Mouse (Mus musculus) CH12.LX (cell line): ENCODE measurements at regions not wholly inside any gene's neighbourhood (a gene's known extent, or its start where the extent isn't known, plus 50 kb on each side); places are given as distances from the start of the nearest gene placed in this dataset.

Experiments used
- DNase-seq: peaks from one replicate; pipeline ENCODE4 v3.0.0-alpha.2; 2013; ENCODE audit errors: extremely low read depth
- H3K27ac ChIP-seq: 2 replicates; pipeline ENCODE4 v1.5.1; 2012; ENCODE audit warnings: low read depth, mild to moderate bottlenecking, control low read depth, moderate library complexity; ENCODE audit not compliant: insufficient read depth
- H3K27me3 ChIP-seq: replicated peaks from 2 replicates; pipeline ENCODE3; 2012; ENCODE audit warnings: inconsistent platforms
- H3K36me3 ChIP-seq, 2 experiments: replicated peaks in 1 of 2; 2 replicates each; pipeline versions ENCODE3 to v1.6.1; 2012; ENCODE audit warnings: inconsistent platforms in 1 of 2, low read length in 1 of 2, mild to moderate bottlenecking in 1 of 2, mixed read lengths in 1 of 2, moderate library complexity in 1 of 2; ENCODE audit not compliant: control insufficient read depth in 1 of 2, insufficient read depth in 1 of 2
- H3K4me1 ChIP-seq, 2 experiments: 2 replicates each; pipeline ENCODE4 v1.6.1; 2012; ENCODE audit warnings: inconsistent platforms in 1 of 2, moderate library complexity in 1 of 2; ENCODE audit not compliant: insufficient read depth in 2 of 2, control insufficient read depth in 1 of 2
- H3K4me2 ChIP-seq: 2 replicates; pipeline ENCODE4 v1.6.1; 2012; ENCODE audit warnings: low read depth, mild to moderate bottlenecking, control low read depth; ENCODE audit not compliant: poor library complexity, insufficient read depth, severe bottlenecking
- H3K4me3 ChIP-seq, 3 experiments: fragments of 150-350 bp in 1 of 3; sonication (generic) in 1 of 3; replicated peaks in 1 of 3; 2 replicates each; pipeline versions ENCODE3 to v1.5.1; 2011 to 2012; ENCODE audit warnings: low read depth in 2 of 3, low read length in 2 of 3, mild to moderate bottlenecking in 2 of 3, moderate library complexity in 2 of 3, control low read depth in 1 of 3, improper control_type of control experiment in 1 of 3, inconsistent platforms in 1 of 3, mixed read lengths in 1 of 3; ENCODE audit not compliant: poor library complexity in 1 of 3
- H3K79me2 ChIP-seq: replicated peaks from 2 replicates; pipeline ENCODE4 v1.6.1; 2012; ENCODE audit warnings: mild to moderate bottlenecking, moderate library complexity; ENCODE audit not compliant: control insufficient read depth, poor library complexity, insufficient read depth, severe bottlenecking; ENCODE audit errors: extremely low read depth
- H3K9ac ChIP-seq: 2 replicates; pipeline ENCODE4 v1.6.1; 2012; ENCODE audit warnings: low read depth, mild to moderate bottlenecking, control low read depth, moderate library complexity; ENCODE audit not compliant: insufficient read depth
- H3K9me3 ChIP-seq: replicated peaks from 2 replicates; pipeline ENCODE3; 2012; ENCODE audit warnings: low read length, inconsistent platforms, mixed read lengths
- CTCF ChIP-seq, 2 experiments: IDR thresholded peaks in 1 of 2; conservative IDR thresholded peaks in 1 of 2; 2 replicates each; pipeline ENCODE4 v1.5.1; 2011 to 2012; ENCODE audit warnings: low read depth in 2 of 2, low read length in 2 of 2, improper control_type of control experiment in 1 of 2, inconsistent platforms in 1 of 2, mild to moderate bottlenecking in 1 of 2, moderate library complexity in 1 of 2
- EP300 ChIP-seq: IDR thresholded peaks from 2 replicates; pipeline ENCODE4 v1.6.1; 2011; ENCODE audit warnings: low read length, improper control_type of control experiment
- HCFC1 ChIP-seq: IDR thresholded peaks from 2 replicates; pipeline ENCODE4 v1.6.1; 2012; ENCODE audit warnings: low read depth, mild to moderate bottlenecking, inconsistent platforms, low read length, improper control_type of control experiment
- MAFK ChIP-seq: IDR thresholded peaks from 2 replicates; pipeline ENCODE4 v1.6.1; 2011; ENCODE audit warnings: low read length, improper control_type of control experiment; ENCODE audit not compliant: insufficient replicate concordance
- MAX ChIP-seq: IDR thresholded peaks from 2 replicates; pipeline ENCODE4 v1.6.1; 2011; ENCODE audit warnings: low read length, improper control_type of control experiment
- MXI1 ChIP-seq: IDR thresholded peaks from 2 replicates; pipeline ENCODE4 v1.6.1; 2011; ENCODE audit warnings: mild to moderate bottlenecking, low read depth, low read length, improper control_type of control experiment
- RAD21 ChIP-seq: IDR thresholded peaks from 2 replicates; pipeline ENCODE4 v1.6.1; 2011; ENCODE audit warnings: low read depth, mild to moderate bottlenecking, low read length, improper control_type of control experiment, moderate library complexity
- SMC3 ChIP-seq: IDR thresholded peaks from 2 replicates; pipeline ENCODE4 v1.6.1; 2011; ENCODE audit warnings: low read depth, low read length, improper control_type of control experiment
- dilution Hi-C: fragments of 300-500 bp; cut with MboI; formaldehyde crosslinking; loops from 2 replicates; pipeline ENCODE4 v1.14.3; 2020; ENCODE audit warnings: low sequenced_read_pairs; ENCODE audit not compliant: extremely low pct_unique_long_range_greater_than_20kb, extremely low pct_ligation_motif_present
- in situ Hi-C: fragments of 300-500 bp; cut with MboI; formaldehyde crosslinking; loops from 3 replicates; pipeline ENCODE4 v1.14.3; 2019; ENCODE audit warnings: low sequenced_read_pairs, low pct_ligation_motif_present, low pct_unique_long_range_greater_than_20kb, mixed read lengths

DNA sequence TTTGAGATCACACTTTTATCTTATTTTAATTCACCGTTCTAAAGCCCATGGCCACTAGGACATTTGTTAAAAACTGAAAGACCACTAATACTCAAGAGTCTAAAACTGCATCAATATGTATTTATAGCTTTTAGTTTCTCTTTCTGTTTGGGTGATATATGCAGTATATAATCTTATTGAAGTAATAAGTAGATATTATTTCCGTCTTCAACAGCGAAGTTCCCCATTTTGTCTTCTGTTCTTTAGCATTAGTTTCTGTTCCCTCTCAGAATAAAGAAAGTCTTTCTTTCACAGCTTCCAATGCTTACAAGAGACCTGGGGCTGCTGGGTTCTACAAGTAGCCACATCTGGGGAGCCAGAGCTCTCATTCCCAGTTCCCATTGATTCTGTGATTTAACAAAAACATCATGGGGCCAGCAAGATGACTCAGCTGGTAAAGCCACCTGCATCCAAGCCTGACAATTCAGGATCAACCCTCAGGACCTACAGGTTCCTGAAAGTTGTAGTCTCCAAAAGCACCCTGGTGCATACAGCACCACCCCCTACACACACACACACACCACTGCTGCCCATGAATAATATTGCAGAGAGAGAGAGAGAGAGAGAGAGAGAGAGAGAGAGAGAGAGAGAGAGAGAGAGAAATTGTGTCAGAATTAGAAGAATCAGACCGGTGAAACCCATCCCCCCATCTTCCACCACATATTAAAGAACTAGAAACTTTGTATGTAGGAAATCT lies 93.0 kb downstream of the Cog6 start:
- 0 out of 2 replicates have a peak, but pooled peaks have one; percentile 15 for TF ChIP-seq EP300
- TF ChIP-seq MAX: no peak
- no peaks in the 10 kb centered on the region for H3K79me2 ChIP-seq
- H3K4me1 ChIP-seq: peaks cover 3 to 16% of the 10 kb centered on the region in 2 experiments; a peak in 3 of 4 replicates
- peaks cover 4% of the 10 kb centered on the region for H3K9me3 ChIP-seq
- H3K4me2 ChIP-seq: peak overlapping the region; percentile 56
- no peaks in the 10 kb centered on the region for H3K36me3 ChIP-seq
- H3K4me3 ChIP-seq: no peak overlapping the region
- no peak overlapping the region for H3K27ac ChIP-seq
- no peaks in the 10 kb centered on the region for H3K27me3 ChIP-seq
- dilution Hi-C loops: no loop called here
- no peak overlapping the region for H3K9ac ChIP-seq
- in situ Hi-C loops: no loop called here
- DNase-seq: peak; percentile 6

DNA sequence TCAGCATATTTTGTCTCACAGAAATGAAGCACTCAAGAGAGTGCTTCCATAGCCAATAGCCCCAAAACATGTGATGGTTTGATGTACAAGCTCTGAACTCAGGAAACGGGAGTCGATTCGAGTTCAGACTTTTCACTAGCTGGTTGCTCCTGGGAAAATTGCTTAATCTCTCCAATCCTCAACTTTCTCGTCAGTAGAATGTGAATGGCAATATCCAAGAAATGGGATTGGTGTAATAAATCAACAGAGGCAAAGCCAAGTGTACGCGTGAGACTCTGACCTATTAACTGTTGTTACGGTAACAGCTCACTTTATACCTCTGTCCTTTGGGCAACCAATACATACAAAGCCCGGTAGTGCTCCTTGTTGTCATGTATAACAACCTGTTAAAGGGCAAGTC lies 94.6 kb downstream of the Cog6 start:
- in situ Hi-C loops: no loop called here
- H3K9me3 ChIP-seq: peaks cover 8% of the 10 kb centered on the region
- H3K4me3 ChIP-seq: no peak overlapping the region
- dilution Hi-C loops: no loop called here
- H3K79me2 ChIP-seq: no peaks in the 10 kb centered on the region
- no peak for DNase-seq
- H3K4me2 ChIP-seq: no peak overlapping the region
- no peaks in the 10 kb centered on the region for H3K27me3 ChIP-seq
- peaks cover 3 to 16% of the 10 kb centered on the region in 2 experiments; a peak in 3 of 4 replicates for H3K4me1 ChIP-seq
- H3K27ac ChIP-seq: no peak overlapping the region
- no peaks in the 10 kb centered on the region for H3K36me3 ChIP-seq
- H3K9ac ChIP-seq: no peak overlapping the region
- TF ChIP-seq MXI1 (no peak), MAFK (0 out of 2 replicates have a peak, but pooled peaks have one; percentile 34)
- TF ChIP-seq, all 38 proteins: peak for 1

DNA sequence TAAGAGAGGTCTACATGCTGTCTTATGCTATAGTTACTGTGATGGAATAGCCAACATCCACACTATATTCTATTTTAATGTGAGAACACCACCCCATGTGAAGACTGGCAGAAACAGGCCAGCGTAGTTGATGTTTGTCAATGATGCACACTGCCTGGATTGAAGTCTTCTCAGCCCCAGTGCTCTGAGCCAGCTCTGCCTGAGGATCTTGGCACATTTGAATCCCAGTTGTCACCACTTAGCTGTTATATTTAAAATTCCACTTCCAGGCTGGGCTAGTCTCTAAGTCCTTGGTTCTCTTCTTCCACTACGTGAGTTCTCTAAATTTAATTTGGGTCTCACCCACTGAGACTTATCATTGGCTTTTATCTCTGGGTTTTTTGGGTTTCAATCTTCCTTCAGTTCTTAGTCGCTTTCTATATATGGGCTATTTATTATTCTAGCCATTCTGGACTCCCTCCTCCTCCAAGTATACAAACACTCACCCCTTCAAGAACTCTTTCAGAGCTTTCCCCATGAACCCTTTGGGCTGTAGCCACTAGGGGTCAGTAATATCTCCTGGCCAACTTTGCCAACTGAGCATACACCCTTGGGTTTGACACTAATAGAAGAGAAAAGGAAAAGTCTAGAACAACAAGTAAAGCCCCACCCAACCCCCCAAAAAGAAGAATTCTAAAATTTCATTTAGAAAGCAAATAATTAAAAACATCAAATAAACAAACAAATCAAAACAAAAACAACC lies 110.0 kb downstream of the Cog6 start:
- TF ChIP-seq SMC3 (peak; percentile 61), MAX (no peak), HCFC1 (no peak), CTCF (conservative IDR thresholded peaks at IDR 0.05 in 1 of 2, IDR thresholded peaks at IDR 0.05 in 1 of 2; ENCODE audit: low read depth in 2 of 2, low read length in 2 of 2) (peak in 1 of 2 experiments; percentile 74; a peak in 3 of 4 replicates), RAD21 (peak; percentile 52)
- H3K9me3 ChIP-seq: peaks cover 6% of the 10 kb centered on the region
- no peaks in the 10 kb centered on the region for H3K36me3 ChIP-seq
- no peak overlapping the region for H3K27ac ChIP-seq
- peak; percentile 21 for DNase-seq
- no peak overlapping the region for H3K4me3 ChIP-seq
- H3K27me3 ChIP-seq: no peaks in the 10 kb centered on the region
- no peaks in the 10 kb centered on the region for H3K4me1 ChIP-seq
- dilution Hi-C loops (no loop called here), in situ Hi-C loops (no loop called here)
- H3K4me2 ChIP-seq: no peak overlapping the region
- H3K79me2 ChIP-seq: no peaks in the 10 kb centered on the region
- H3K9ac ChIP-seq: no peak overlapping the region
